Mouse (Mus musculus) midbrain, postnatal 0 days (tissue): Measurements from ENCODE around the gene Piezo1. TPM values are rescaled to one million over a fixed set of nuclear protein-coding genes. Genes with fewer than 3 reads are reported as not detected.

Experiments
- ATAC-seq: fragments of 200-750 bp; cut with Nextera tagmentation; 2 replicates; pipeline ENCODE4 v1.8.0; 2017; ENCODE audit warnings: moderate number of reproducible peaks, mild to moderate bottlenecking, moderate TSS enrichment, moderate library complexity; ENCODE audit not compliant: low FRiP score
- DNase-seq: peaks from one replicate; pipeline ENCODE4 v3.0.0-alpha.2; 2015; ENCODE audit warnings: low spot score
- H3K27ac ChIP-seq: fragments of 300-500 bp; sonication (generic); 2 replicates; pipeline ENCODE4 v1.5.1; 2014; ENCODE audit warnings: low read depth, mild to moderate bottlenecking, low read length, mixed read lengths
- H3K27me3 ChIP-seq: fragments of 300-500 bp; sonication (generic); 2 replicates; pipeline ENCODE4 v1.6.1; 2014; ENCODE audit warnings: low read length, control low read depth, mixed read lengths; ENCODE audit not compliant: insufficient read depth
- H3K36me3 ChIP-seq: fragments of 300-500 bp; sonication (generic); 2 replicates; pipeline ENCODE4 v1.6.1; 2014; ENCODE audit warnings: low read length, control low read depth, mixed read lengths; ENCODE audit not compliant: insufficient read depth
- H3K4me1 ChIP-seq: fragments of 300-500 bp; sonication (generic); 2 replicates; pipeline ENCODE4 v1.6.1; 2014; ENCODE audit warnings: mild to moderate bottlenecking, control low read depth, antibody characterized with exemption, low read length, mixed read lengths; ENCODE audit not compliant: insufficient read depth
- H3K4me2 ChIP-seq: fragments of 300-500 bp; sonication (generic); 2 replicates; pipeline ENCODE4 v1.6.1; 2014; ENCODE audit warnings: low read depth, mild to moderate bottlenecking, low read length, mixed read lengths; ENCODE audit not compliant: poor library complexity, severe bottlenecking
- H3K4me3 ChIP-seq: fragments of 300-500 bp; sonication (generic); 2 replicates; pipeline ENCODE4 v1.5.1; 2014; ENCODE audit warnings: low read depth, mild to moderate bottlenecking, low read length, moderate library complexity
- H3K9ac ChIP-seq: fragments of 300-500 bp; sonication (generic); replicated peaks from 2 replicates; pipeline ENCODE4 v1.6.1; 2014; ENCODE audit warnings: mild to moderate bottlenecking, low read length, moderate library complexity, mixed read lengths; ENCODE audit not compliant: poor library complexity, severe bottlenecking
- H3K9me3 ChIP-seq: fragments of 300-500 bp; sonication (generic); 2 replicates; pipeline ENCODE4 v1.6.1; 2016; ENCODE audit warnings: low read length, control low read depth
- CTCF ChIP-seq: IDR thresholded peaks from 2 replicates; pipeline ENCODE4 v1.5.1; 2016; ENCODE audit warnings: antibody characterized with exemption, mild to moderate bottlenecking
- WGBS: fragments of 180-500 bp; shearing (Covaris S2); extraction: QIAGEN DNeasy Blood & Tissue Kit; methylation state at CpG from one replicate; pipeline ENCODE4 v1.1.7; 2014; 5-methylcytosine and 5-hydroxymethylcytosine counted together
- polyA plus RNA-seq: library from polyadenylated mRNA; unstranded; fragments of >200 nt; fragmentation: Nextera tagmentation; extraction: Ambion mirVana; gene quantifications from 2 replicates; pipeline ENCODE4 v1.2.1, GENCODE M21; 2015
- total RNA-seq: library from RNA; depleted of rRNA; stranded (reverse); fragments of >200 nt; gene quantifications from 2 replicates; pipeline ENCODE4 v1.2.3, GENCODE M21; 2014

Gene Piezo1
- total and polyA plus RNA-seq, 2 experiments from 2014 or later = 1.8 to 10.8 TPM

GRCm38 (mm10) chr8:122444058-122444748, 106.9 kb downstream of the Piezo1 start:
- Histone ChIP-seq H3K9me3 (no peaks in the 10 kb centered on the region), H3K4me2 (peak overlapping the region; percentile 76), H3K27ac (peak overlapping the region; percentile 86), H3K4me1 (peaks cover 13% of the 10 kb centered on the region; the same call in 1 of the 2 replicates), H3K4me3 (peak overlapping the region; percentile 74), H3K27me3 (no peaks in the 10 kb centered on the region), H3K9ac (peak overlapping the region; percentile 64), H3K36me3 (peaks cover 8% of the 10 kb centered on the region; the same call in 1 of the 2 replicates)
- no peak for TF ChIP-seq CTCF
- whole genome bisulfite sequencing = 6% methylated on average over 19 of the region's 19 CpGs
- DNase-seq = peak; percentile 94
- peak; percentile 38; the same call in 1 of the 2 replicates for ATAC-seq

DNA sequence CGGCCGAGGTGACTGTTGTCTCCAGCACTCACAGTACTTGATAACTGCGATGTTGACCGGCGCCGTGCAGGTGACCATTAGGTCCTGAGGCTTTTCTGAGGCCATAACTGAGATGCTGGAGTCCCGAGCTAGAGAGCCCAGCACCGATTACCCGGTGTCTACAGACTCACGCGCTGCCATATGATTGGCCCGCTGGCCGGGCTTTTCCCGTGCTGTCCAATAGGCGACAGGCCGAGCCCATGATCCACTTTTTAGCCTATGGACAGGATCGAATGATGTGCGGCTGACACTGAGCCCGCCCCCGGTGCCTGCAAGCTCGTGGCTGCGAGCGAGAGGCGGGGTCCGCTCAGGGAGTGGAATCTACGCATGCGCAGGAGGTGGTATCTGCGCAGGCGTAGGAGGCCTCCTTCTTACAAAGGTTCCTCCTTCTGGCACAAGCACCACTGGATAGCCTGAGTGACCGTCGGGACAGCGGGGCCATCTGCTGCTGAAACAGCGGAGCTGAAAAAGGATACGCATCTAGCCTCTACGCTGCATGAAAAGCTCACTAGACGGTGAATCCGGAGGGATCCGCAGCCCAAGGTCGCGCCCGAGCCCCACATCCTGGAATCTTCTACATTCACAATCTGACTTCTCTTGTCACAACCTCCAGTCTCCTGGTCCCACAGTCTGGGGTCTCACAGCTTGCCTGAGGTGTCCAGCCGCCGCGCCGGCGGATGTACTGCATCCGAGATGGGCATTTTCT, 107.7 kb downstream of the Piezo1 start, which contains the start of gene Mvd:
Mvd (minus strand) TSS at position 161 of the 745 bp plus-strand sequence.
- Histone ChIP-seq H3K4me1 (peaks cover 13% of the 10 kb centered on the region; the same call in 1 of the 2 replicates), H3K27ac (peak within 1 kb of the TSS; percentile 86), H3K9me3 (no peaks in the 10 kb centered on the region), H3K27me3 (no peaks in the 10 kb centered on the region), H3K4me2 (peak within 1 kb of the TSS; percentile 96), H3K36me3 (peaks cover 10% of the 10 kb centered on the region; the same call in 1 of the 2 replicates), H3K4me3 (peak within 1 kb of the TSS; percentile 74), H3K9ac (peak within 1 kb of the TSS; percentile 73)
- TF ChIP-seq CTCF = peak; percentile 50
- under 1% methylated on average over 47 of the region's 47 CpGs for whole genome bisulfite sequencing
- DNase-seq = peak; percentile 100
- peak; percentile 98 for ATAC-seq

DNA sequence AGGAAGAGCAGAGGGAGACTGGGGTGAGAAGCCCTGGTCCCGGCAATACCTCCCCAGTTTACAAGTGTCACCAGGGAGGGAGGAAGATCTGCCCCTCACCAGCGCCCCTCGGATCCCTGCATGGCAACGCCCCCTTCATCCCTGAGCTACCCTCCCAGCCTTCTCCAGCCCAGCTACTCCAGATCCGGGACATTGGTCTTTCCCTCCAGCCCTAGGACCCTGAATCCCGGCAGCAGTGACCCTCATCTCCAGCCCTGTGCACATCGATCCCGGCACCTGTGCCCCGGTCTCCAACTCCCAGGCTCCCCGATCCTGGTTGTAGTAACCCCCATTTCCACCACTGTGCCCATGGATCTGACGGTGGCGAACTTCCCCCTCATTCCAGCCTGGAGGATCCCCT, 108.3 kb downstream of the Piezo1 start:
- Histone ChIP-seq H3K9ac (peak overlapping the region; percentile 73), H3K4me2 (peak overlapping the region; percentile 96), H3K36me3 (peaks cover 14% of the 10 kb centered on the region), H3K27me3 (no peaks in the 10 kb centered on the region), H3K4me1 (peaks cover 13% of the 10 kb centered on the region; the same call in 1 of the 2 replicates), H3K27ac (peak overlapping the region; percentile 78), H3K9me3 (no peaks in the 10 kb centered on the region), H3K4me3 (peak overlapping the region; percentile 74)
- no peak for TF ChIP-seq CTCF
- DNase-seq (no peak), ATAC-seq (peak; percentile 4; the same call in 1 of the 2 replicates)
- WGBS = under 1% methylated on average over 12 of the region's 12 CpGs

DNA sequence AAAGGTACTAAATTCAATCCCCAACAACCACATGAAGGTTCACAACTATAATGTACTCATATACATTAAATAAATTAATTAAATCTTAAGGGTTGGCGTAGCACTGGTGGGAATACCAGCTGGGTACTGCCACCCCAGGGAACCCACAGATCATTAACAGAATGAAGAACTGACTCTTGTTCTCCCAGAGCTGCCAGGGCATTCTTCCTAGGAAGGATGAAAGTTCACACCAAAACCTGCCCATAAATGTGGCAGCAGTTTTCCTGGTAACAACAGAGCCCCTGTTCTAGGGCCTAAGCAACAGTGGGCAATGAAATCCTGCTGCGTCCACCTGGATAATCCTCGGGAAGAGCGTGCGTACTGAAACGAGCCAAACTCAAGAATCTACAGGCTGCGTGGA, 108.8 kb downstream of the Piezo1 start:
- WGBS = 16% methylated on average over 7 of the region's 7 CpGs
- no peak for TF ChIP-seq CTCF
- peak overlapping the region; percentile 78 for H3K27ac ChIP-seq
- H3K9me3 ChIP-seq = no peaks in the 10 kb centered on the region
- peaks cover 13% of the 10 kb centered on the region; the same call in 1 of the 2 replicates for H3K4me1 ChIP-seq
- peak overlapping the region; percentile 96 for H3K4me2 ChIP-seq
- peaks cover 18% of the 10 kb centered on the region for H3K36me3 ChIP-seq
- H3K9ac ChIP-seq = peak overlapping the region; percentile 73
- ATAC-seq (no peak), DNase-seq (no peak)
- no peaks in the 10 kb centered on the region for H3K27me3 ChIP-seq
- H3K4me3 ChIP-seq = peak overlapping the region; percentile 74

DNA sequence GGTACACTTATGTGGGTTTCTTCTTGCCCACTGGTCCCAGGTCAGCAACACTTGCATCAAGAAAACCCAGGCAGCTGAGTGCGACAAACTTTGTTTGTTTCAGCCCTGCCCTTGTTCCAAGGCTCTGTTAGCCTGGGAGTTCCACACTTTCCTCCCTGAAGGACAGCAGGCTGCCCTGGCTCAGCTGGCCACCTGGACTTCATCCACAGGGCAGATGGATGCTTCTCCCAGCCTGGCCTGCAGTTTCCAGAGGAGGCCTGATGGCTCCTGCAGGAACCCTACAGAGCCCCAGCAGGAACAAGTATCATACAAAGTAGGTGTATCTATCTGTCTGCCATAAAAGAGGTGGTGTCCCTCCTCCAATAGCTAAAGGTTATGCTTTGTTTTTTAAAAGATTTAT, 109.8 kb downstream of the Piezo1 start:
- 100% methylated on average over 1 of the region's 1 CpGs for WGBS
- Histone ChIP-seq H3K27ac (no peak overlapping the region), H3K4me1 (peaks cover 13% of the 10 kb centered on the region; the same call in 1 of the 2 replicates), H3K4me3 (no peak overlapping the region), H3K4me2 (no peak overlapping the region), H3K9me3 (no peaks in the 10 kb centered on the region), H3K27me3 (no peaks in the 10 kb centered on the region), H3K36me3 (peaks cover 28% of the 10 kb centered on the region), H3K9ac (no peak overlapping the region)
- TF ChIP-seq CTCF = no peak
- ATAC-seq (no peak), DNase-seq (no peak)
